Mouse (Mus musculus): ENCODE results near the gene 4930469K13Rik.

DNA sequence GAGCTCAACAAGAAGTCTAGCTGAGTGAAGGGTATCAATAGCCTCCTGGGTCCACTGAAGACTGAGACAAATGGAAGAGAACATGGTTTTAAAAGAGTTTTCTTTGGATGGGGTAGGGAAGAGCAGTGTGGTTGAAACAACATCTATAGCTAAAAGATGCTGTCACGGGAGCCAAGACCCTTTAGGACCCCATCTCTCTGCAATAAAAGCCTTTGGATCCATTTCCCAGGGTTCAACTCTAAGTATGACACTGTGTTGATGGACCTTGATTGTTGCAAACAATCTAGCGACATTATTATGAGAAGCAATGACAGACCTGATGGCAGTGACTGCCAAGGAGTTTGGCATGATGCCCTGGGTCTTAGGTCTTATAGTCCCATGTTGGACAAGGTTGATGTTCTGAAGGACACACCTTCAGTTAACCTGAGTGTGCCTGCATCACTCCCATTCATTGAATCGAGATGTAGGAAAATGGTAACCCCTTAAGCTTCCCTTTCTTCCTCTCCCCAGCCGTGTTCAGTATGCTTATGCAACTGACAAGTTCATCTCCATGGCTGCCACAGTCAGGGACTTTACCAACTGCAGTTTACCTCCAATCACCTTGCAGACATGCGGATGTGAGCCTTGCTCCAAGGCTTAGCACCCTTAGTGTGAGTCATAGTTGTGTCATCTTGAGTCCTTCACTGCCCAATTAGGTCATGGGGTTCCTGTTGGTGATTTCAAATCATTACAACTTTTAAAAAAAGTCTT lies 62.3 kb downstream of the 4930469K13Rik start:
- TF ChIP-seq GATA1 (IDR thresholded peaks at IDR 0.05; ENCODE audit: borderline replicate concordance, low read length) (no peak), FLI1 (IDR thresholded peaks at IDR 0.05; ENCODE audit: low read length) (no peak)
